Mouse (Mus musculus) stomach, postnatal 0 days (tissue): Measurements from ENCODE around the gene Ptpn20. TPM values are rescaled to one million over a fixed set of nuclear protein-coding genes. Genes with fewer than 3 reads are reported as not detected.

ENCODE experiments used
- ATAC-seq: fragments of 200-750 bp; cut with Nextera tagmentation; 2 replicates; pipeline ENCODE4 v1.8.0; 2017; ENCODE audit not compliant: low FRiP score, low TSS enrichment
- DNase-seq: peaks from one replicate; pipeline ENCODE4 v3.0.0-alpha.2; 2016; ENCODE audit warnings: low spot score
- H3K27ac ChIP-seq: fragments of 300-500 bp; sonication (generic); replicated peaks from 2 replicates; pipeline ENCODE4 v1.5.1; 2014; ENCODE audit warnings: mild to moderate bottlenecking, control low read depth
- H3K27me3 ChIP-seq: fragments of 300-500 bp; sonication (generic); 2 replicates; pipeline ENCODE4 v1.6.1; 2014; ENCODE audit warnings: low read length; ENCODE audit not compliant: control insufficient read depth, insufficient read depth
- H3K36me3 ChIP-seq: fragments of 300-500 bp; sonication (generic); 2 replicates; pipeline ENCODE4 v1.6.1; 2014; ENCODE audit warnings: low read length, mixed read lengths; ENCODE audit not compliant: control insufficient read depth, insufficient read depth
- H3K4me1 ChIP-seq: fragments of 300-500 bp; sonication (generic); replicated peaks from 2 replicates; pipeline ENCODE4 v1.6.1; 2014; ENCODE audit warnings: antibody characterized with exemption; ENCODE audit not compliant: control insufficient read depth, insufficient read depth
- H3K4me2 ChIP-seq: fragments of 300-500 bp; sonication (generic); replicated peaks from 2 replicates; pipeline ENCODE4 v1.6.1; 2014; ENCODE audit warnings: low read depth, mild to moderate bottlenecking, control low read depth, moderate library complexity
- H3K4me3 ChIP-seq: fragments of 300-500 bp; sonication (generic); 2 replicates; pipeline ENCODE4 v1.5.1; 2014; ENCODE audit warnings: low read depth, low read length, control low read depth
- H3K9ac ChIP-seq: fragments of 300-500 bp; sonication (generic); 2 replicates; pipeline ENCODE4 v1.6.1; 2014; ENCODE audit warnings: mild to moderate bottlenecking, low read length, control low read depth, mixed read lengths
- H3K9me3 ChIP-seq: fragments of 300-500 bp; sonication (generic); 2 replicates; pipeline ENCODE4 v1.6.1; 2016; ENCODE audit warnings: low read length; ENCODE audit not compliant: control insufficient read depth
- CTCF ChIP-seq: IDR thresholded peaks from 2 replicates; pipeline ENCODE4 v1.5.1; 2016; ENCODE audit warnings: antibody characterized with exemption, low read depth, mild to moderate bottlenecking, moderate library complexity
- EP300 ChIP-seq: optimal IDR thresholded peaks from 2 replicates; pipeline ENCODE3; 2016; ENCODE audit warnings: antibody characterized with exemption
- WGBS: fragments of 180-500 bp; shearing (Covaris S2); extraction: QIAGEN DNeasy Blood & Tissue Kit; methylation state at CpG from one replicate; pipeline ENCODE4 v1.1.7; 2014; 5-methylcytosine and 5-hydroxymethylcytosine counted together
- polyA plus RNA-seq: library from polyadenylated mRNA; unstranded; fragments of >200 nt; fragmentation: Nextera tagmentation; extraction: Ambion mirVana; gene quantifications from 2 replicates; pipeline ENCODE4 v1.2.1, GENCODE M21; 2015

Ptpn20 gene
- polyA plus RNA-seq, 1 experiment from 2014 or later, result 0.07 TPM

GRCm38 (mm10) chr14:33632790-33633372 is 43.9 kb downstream of the Ptpn20 start:
- 59% methylated on average over 8 of the region's 8 CpGs for WGBS
- H3K27me3 ChIP-seq, result no peaks in the 10 kb centered on the region
- H3K4me2 ChIP-seq, result no peak overlapping the region
- DNase-seq, result no peak
- no peak overlapping the region for H3K4me3 ChIP-seq
- no peak overlapping the region for H3K9ac ChIP-seq
- H3K27ac ChIP-seq, result no peak overlapping the region
- H3K36me3 ChIP-seq, result no peaks in the 10 kb centered on the region
- TF ChIP-seq CTCF (peak; percentile 74), EP300 (no peak)
- no peaks in the 10 kb centered on the region for H3K9me3 ChIP-seq
- no peak for ATAC-seq
- H3K4me1 ChIP-seq, result no peaks in the 10 kb centered on the region

DNA sequence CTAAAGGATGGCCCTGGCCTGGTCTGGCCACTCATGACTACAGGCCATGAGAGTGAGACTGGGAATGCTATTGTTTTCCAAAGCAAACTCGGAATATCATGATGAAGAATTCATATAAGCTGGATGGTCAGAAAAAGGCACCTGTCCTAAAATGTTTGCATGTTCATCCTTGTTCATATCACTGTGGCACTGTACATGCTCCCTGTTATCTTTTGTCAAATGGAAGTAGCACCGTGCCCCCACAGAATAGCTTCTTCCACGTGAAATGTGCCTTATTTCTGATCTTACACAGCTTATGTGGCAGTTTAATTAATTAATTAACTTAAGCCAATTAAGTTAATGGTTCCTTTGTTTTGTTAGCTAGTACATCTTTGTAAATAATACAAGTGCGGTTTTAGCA is 45.3 kb downstream of the Ptpn20 start:
- no peak for DNase-seq
- no peaks in the 10 kb centered on the region for H3K4me1 ChIP-seq
- no peak for ATAC-seq
- no peak overlapping the region for H3K4me3 ChIP-seq
- H3K27ac ChIP-seq, result no peak overlapping the region
- no peaks in the 10 kb centered on the region for H3K36me3 ChIP-seq
- no peaks in the 10 kb centered on the region for H3K9me3 ChIP-seq
- no peaks in the 10 kb centered on the region for H3K27me3 ChIP-seq
- WGBS, result 89% methylated on average over 4 of the region's 4 CpGs
- H3K9ac ChIP-seq, result no peak overlapping the region
- no peak overlapping the region for H3K4me2 ChIP-seq
- TF ChIP-seq CTCF (no peak), EP300 (no peak)

- DNase-seq (no peak), ATAC-seq (no peak)
- Histone ChIP-seq H3K4me1 (no peaks in the 10 kb centered on the region), H3K4me2 (no peak overlapping the region), H3K9me3 (no peaks in the 10 kb centered on the region), H3K4me3 (no peak overlapping the region), H3K36me3 (no peaks in the 10 kb centered on the region), H3K9ac (no peak overlapping the region), H3K27ac (no peak overlapping the region), H3K27me3 (no peaks in the 10 kb centered on the region)
- WGBS, result 94% methylated on average over 1 of the region's 1 CpGs
- TF ChIP-seq EP300 (no peak), CTCF (no peak)
Observed at GRCm38 (mm10) chr14:33634774-33635173, 45.8 kb downstream of the Ptpn20 start.

GRCm38 (mm10) chr14:33639357-33639756 is 50.4 kb downstream of the Ptpn20 start:
- Histone ChIP-seq H3K9ac (no peak overlapping the region), H3K27ac (no peak overlapping the region), H3K36me3 (no peaks in the 10 kb centered on the region), H3K4me3 (no peak overlapping the region), H3K4me1 (no peaks in the 10 kb centered on the region), H3K27me3 (no peaks in the 10 kb centered on the region), H3K4me2 (no peak overlapping the region), H3K9me3 (no peaks in the 10 kb centered on the region)
- 74% methylated on average over 5 of the region's 5 CpGs for WGBS
- no peak for ATAC-seq
- TF ChIP-seq CTCF (peak; percentile 65), EP300 (no peak)
- DNase-seq, result no peak

GRCm38 (mm10) chr14:33650721-33651120 is 61.7 kb downstream of the Ptpn20 start:
- peak; percentile 13; the same call in 1 of the 2 replicates for TF ChIP-seq CTCF
- no peak for TF ChIP-seq EP300
- WGBS, result 94% methylated on average over 9 of the region's 9 CpGs
- no peaks in the 10 kb centered on the region for H3K27me3 ChIP-seq
- H3K9me3 ChIP-seq, result no peaks in the 10 kb centered on the region
- DNase-seq (no peak), ATAC-seq (no peak)
- no peaks in the 10 kb centered on the region for H3K36me3 ChIP-seq
- H3K4me1 ChIP-seq, result no peaks in the 10 kb centered on the region
- H3K4me2 ChIP-seq, result no peak overlapping the region
- no peak overlapping the region for H3K9ac ChIP-seq
- H3K27ac ChIP-seq, result no peak overlapping the region
- no peak overlapping the region for H3K4me3 ChIP-seq

GRCm38 (mm10) chr14:33657471-33657901 is 68.5 kb downstream of the Ptpn20 start:
- H3K9me3 ChIP-seq, result no peaks in the 10 kb centered on the region
- H3K4me3 ChIP-seq, result no peak overlapping the region
- WGBS, result 68% methylated on average over 7 of the region's 7 CpGs
- ATAC-seq (no peak), DNase-seq (peak; percentile 7)
- no peak overlapping the region for H3K4me2 ChIP-seq
- no peaks in the 10 kb centered on the region for H3K4me1 ChIP-seq
- H3K9ac ChIP-seq, result no peak overlapping the region
- no peaks in the 10 kb centered on the region for H3K36me3 ChIP-seq
- H3K27ac ChIP-seq, result no peak overlapping the region
- H3K27me3 ChIP-seq, result no peaks in the 10 kb centered on the region
- no peak for TF ChIP-seq EP300
- TF ChIP-seq CTCF, result no peak
